Mouse (Mus musculus) liver, adult 2 months (tissue): ENCODE measurements around the gene Purb. TPM values are rescaled to one million over a fixed set of nuclear protein-coding genes. Genes with fewer than 3 reads are reported as not detected.

Source experiments
- DNase-seq: peaks from one replicate; pipeline ENCODE4 v3.0.0-alpha.2; 2011; ENCODE audit warnings: low read depth, low spot score; ENCODE audit errors: extremely low read depth
- H3K27ac ChIP-seq: fragments of 200-500 bp; replicated peaks from 2 replicates; pipeline ENCODE4 v1.5.1; 2012; ENCODE audit warnings: low read depth, mild to moderate bottlenecking, control low read depth, inconsistent platforms, low read length; ENCODE audit not compliant: insufficient read depth
- H3K27me3 ChIP-seq: fragments of 200-500 bp; 2 replicates; pipeline ENCODE4 v1.6.1; 2012; ENCODE audit warnings: mild to moderate bottlenecking, moderate library complexity, low read length, inconsistent platforms; ENCODE audit not compliant: control insufficient read depth, insufficient read depth
- H3K36me3 ChIP-seq: fragments of 200-500 bp; 2 replicates; pipeline ENCODE4 v1.6.1; 2012; ENCODE audit warnings: low read length, inconsistent platforms; ENCODE audit not compliant: control insufficient read depth, insufficient read depth
- H3K4me1 ChIP-seq: fragments of 200-500 bp; 2 replicates; pipeline ENCODE4 v1.6.1; 2011; ENCODE audit warnings: low read length; ENCODE audit not compliant: control insufficient read depth, insufficient read depth
- H3K4me3 ChIP-seq: fragments of 200-500 bp; 2 replicates; pipeline ENCODE4 v1.5.1; 2011; ENCODE audit warnings: low read depth, mild to moderate bottlenecking, control low read depth, low read length, moderate library complexity; ENCODE audit not compliant: insufficient read depth
- H3K79me2 ChIP-seq: fragments of 200-500 bp; 2 replicates; pipeline ENCODE4 v1.6.1; 2012; ENCODE audit warnings: inconsistent platforms, mild to moderate bottlenecking, low read length, moderate library complexity; ENCODE audit not compliant: control insufficient read depth, insufficient read depth
- H3K9ac ChIP-seq: fragments of 200-500 bp; 2 replicates; pipeline ENCODE4 v1.6.1; 2012; ENCODE audit warnings: low read depth, mild to moderate bottlenecking, control low read depth, inconsistent platforms, low read length
- CTCF ChIP-seq: fragments of 200-500 bp; IDR thresholded peaks from 2 replicates; pipeline ENCODE4 v1.5.1; 2011; ENCODE audit warnings: low read depth, low read length, control low read depth
- POLR2A ChIP-seq: fragments of 200-500 bp; IDR thresholded peaks from 2 replicates; pipeline ENCODE4 v1.6.1; 2011; ENCODE audit warnings: low read length, control low read depth; ENCODE audit not compliant: insufficient read depth; ENCODE audit errors: extremely low read depth
- WGBS: fragments of 180-500 bp; shearing (Covaris S2); methylation state at CpG from one replicate; pipeline ENCODE4 v1.1.7; 2018; 5-methylcytosine and 5-hydroxymethylcytosine counted together
- polyA plus RNA-seq: library from polyadenylated mRNA; depleted of rRNA; stranded (reverse); fragments of >200 nt; gene quantifications from 2 replicates; pipeline ENCODE4 v1.2.3, GENCODE M21; 2012; rRNA removed
- total RNA-seq: library from RNA; depleted of rRNA; stranded (reverse); fragments of >200 nt; gene quantifications from 2 replicates; pipeline ENCODE4 v1.2.3, GENCODE M21; 2014; rRNA removed

Gene Purb
- total RNA-seq (11.2 and 12.6 TPM in 2 replicates), polyA plus RNA-seq (2.5 and 2.6 TPM in 2 replicates)

- peak within 1 kb of the TSS; percentile 98 for H3K27ac ChIP-seq
- peak; percentile 50 for DNase-seq
- TF ChIP-seq POLR2A (peak; percentile 75), CTCF (no peak)
- peak within 1 kb of the TSS; percentile 98 for H3K4me3 ChIP-seq
- peaks cover 17% of the 10 kb centered on the region; the same call in 1 of the 2 replicates for H3K4me1 ChIP-seq
- peak within 1 kb of the TSS; percentile 99 for H3K9ac ChIP-seq
- 9% methylated on average over 62 of the region's 76 CpGs for WGBS
- peaks cover 12% of the 10 kb centered on the region for H3K79me2 ChIP-seq
- peaks cover 10% of the 10 kb centered on the region for H3K36me3 ChIP-seq
- H3K27me3 ChIP-seq = no peaks in the 10 kb centered on the region
These were observed at the start of gene Purb for GRCm38 (mm10) chr11:6475867-6476484. Purb (minus strand) TSS chr11:6475917.

GRCm38 (mm10) chr11:6525241-6525640 lies 49.5 kb upstream of the Purb start:
- Histone ChIP-seq H3K4me1 (peaks cover 1% of the 10 kb centered on the region; the same call in 1 of the 2 replicates), H3K36me3 (peaks cover 23% of the 10 kb centered on the region), H3K79me2 (no peaks in the 10 kb centered on the region), H3K4me3 (no peak overlapping the region), H3K27me3 (no peaks in the 10 kb centered on the region), H3K27ac (no peak overlapping the region), H3K9ac (no peak overlapping the region)
- no peak for DNase-seq
- 97% methylated on average over 1 of the region's 1 CpGs for WGBS
- TF ChIP-seq POLR2A = no peak
- TF ChIP-seq CTCF = no peak

GRCm38 (mm10) chr11:6524880-6525238 lies 49.1 kb upstream of the Purb start:
- H3K4me3 ChIP-seq = no peak overlapping the region
- 91% methylated on average over 4 of the region's 4 CpGs for WGBS
- no peak overlapping the region for H3K27ac ChIP-seq
- TF ChIP-seq POLR2A (no peak), CTCF (no peak)
- no peak for DNase-seq
- H3K4me1 ChIP-seq = peaks cover 1% of the 10 kb centered on the region; the same call in 1 of the 2 replicates
- no peaks in the 10 kb centered on the region for H3K27me3 ChIP-seq
- no peaks in the 10 kb centered on the region for H3K79me2 ChIP-seq
- peaks cover 23% of the 10 kb centered on the region for H3K36me3 ChIP-seq
- H3K9ac ChIP-seq = no peak overlapping the region

DNA sequence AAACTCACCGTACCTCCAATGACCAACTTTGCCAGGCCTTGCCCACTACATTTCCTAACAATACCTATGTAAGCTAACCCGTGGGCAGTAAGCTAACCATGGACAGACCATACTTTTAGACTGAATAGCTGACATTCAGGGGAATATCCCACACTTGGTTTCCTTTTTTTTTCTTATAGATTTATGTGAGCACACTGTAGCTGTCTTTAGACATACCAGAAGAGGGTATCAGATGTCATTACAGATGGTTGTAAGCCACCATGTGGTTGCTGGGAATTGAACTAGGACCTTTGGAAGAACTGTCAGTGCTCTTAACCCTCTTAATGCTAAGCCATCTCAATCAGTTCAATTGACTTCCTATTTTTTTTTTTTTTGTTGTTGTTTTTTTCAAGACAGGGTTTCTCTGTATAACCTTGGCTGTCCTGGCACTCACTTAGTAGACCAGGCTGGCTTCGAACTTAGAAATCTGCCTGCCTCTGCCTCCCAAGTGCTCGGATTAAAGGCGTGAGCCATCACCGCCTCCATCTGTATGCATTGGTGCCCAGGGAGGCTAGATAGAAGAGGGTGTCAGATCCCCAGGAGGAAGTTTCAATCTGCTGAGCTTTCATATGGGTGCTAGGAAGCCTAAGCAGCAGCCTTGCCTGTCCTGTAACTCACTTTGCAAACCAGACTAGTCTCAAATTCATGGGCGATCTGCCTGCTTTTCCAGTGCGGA lies 48.6 kb upstream of the Purb start:
- Histone ChIP-seq H3K4me3 (no peak overlapping the region), H3K27me3 (no peaks in the 10 kb centered on the region), H3K4me1 (peaks cover 1% of the 10 kb centered on the region; the same call in 1 of the 2 replicates), H3K36me3 (peaks cover 23% of the 10 kb centered on the region), H3K27ac (no peak overlapping the region), H3K79me2 (no peaks in the 10 kb centered on the region), H3K9ac (no peak overlapping the region)
- no peak for TF ChIP-seq POLR2A
- TF ChIP-seq CTCF = no peak
- 88% methylated on average over 8 of the region's 8 CpGs for WGBS
- no peak for DNase-seq

GRCm38 (mm10) chr11:6523662-6524088 lies 48.0 kb upstream of the Purb start:
- TF ChIP-seq CTCF (no peak), POLR2A (no peak)
- no peak for DNase-seq
- no peaks in the 10 kb centered on the region; the same call in 1 of the 2 replicates for H3K4me1 ChIP-seq
- no peak overlapping the region for H3K9ac ChIP-seq
- no peaks in the 10 kb centered on the region for H3K27me3 ChIP-seq
- H3K4me3 ChIP-seq = no peak overlapping the region
- peaks cover 23% of the 10 kb centered on the region for H3K36me3 ChIP-seq
- no peak overlapping the region for H3K27ac ChIP-seq
- no peaks in the 10 kb centered on the region for H3K79me2 ChIP-seq
- 70% methylated on average over 1 of the region's 1 CpGs for WGBS
